Mouse (Mus musculus) thymus, adult 2 months (tissue): ENCODE measurements at regions not wholly inside any gene's neighbourhood (a gene's known extent, or its start where the extent isn't known, plus 50 kb on each side); places are given as distances from the start of the nearest gene placed in this dataset.

Source experiments
- CTCF ChIP-seq: fragments of 200-500 bp; IDR thresholded peaks from 2 replicates; pipeline ENCODE4 v1.5.1; 2012; ENCODE audit warnings: mild to moderate bottlenecking, control low read depth, low read length, moderate library complexity, borderline replicate concordance; ENCODE audit not compliant: control insufficient read depth, poor library complexity, insufficient read depth; ENCODE audit errors: extremely low read depth
- POLR2A ChIP-seq: fragments of 200-500 bp; IDR thresholded peaks from 2 replicates; pipeline ENCODE4 v1.6.1; 2012; ENCODE audit warnings: mild to moderate bottlenecking, low read length, control low read depth, moderate library complexity; ENCODE audit not compliant: control insufficient read depth, poor library complexity, insufficient read depth; ENCODE audit errors: extremely low read depth

GRCm38 (mm10) chr19:30296024-30296423 lies 63.3 kb downstream of the Mbl2 start:
- TF ChIP-seq POLR2A (no peak), CTCF (no peak)
